Mouse (Mus musculus) stomach, embryonic 15.5 days (tissue): ENCODE data around the gene Pcgf2. TPM values are rescaled to one million over a fixed set of nuclear protein-coding genes. Genes with fewer than 3 reads are reported as not detected.

Experiments
- microRNA-seq: library from miRNA; unstranded; fragments of <30 nt; microRNA quantifications from one replicate; pipeline ENCODE4, GENCODE M21; 2016
- polyA plus RNA-seq: library from polyadenylated mRNA; unstranded; fragments of >200 nt; fragmentation: Nextera tagmentation; extraction: Ambion mirVana; gene quantifications from 2 replicates; pipeline ENCODE4 v1.2.1, GENCODE M21; 2015

Pcgf2 gene
- polyA plus RNA-seq, 1 experiment from 2014 or later, result 12.1 TPM

Small RNAs within 50 kb of the gene (microRNA-seq; reads per million reads assigned to microRNA genes)
- gene Gm24158 (not detected), gene Mir6927 (not detected), gene Mir8102 (not detected)

Other genes starting within 250 kb of the Pcgf2 start
- gene 4933428G20Rik, start 200.2 kb downstream of the Pcgf2 start, polyA plus RNA-seq, result 0.71 and 0.89 TPM in 2 replicates
- gene Srcin1, start 124.3 kb downstream of the Pcgf2 start, polyA plus RNA-seq, result 0.33 and 0.44 TPM in 2 replicates
- gene Epop, start 70.8 kb downstream of the Pcgf2 start, polyA plus RNA-seq, result 3.7 and 3.9 TPM in 2 replicates
- gene Mllt6, start 37.1 kb downstream of the Pcgf2 start, polyA plus RNA-seq, result 2.2 TPM in 2 replicates
- 37.2 and 40.7 TPM in 2 replicates for gene Cisd3, start 14.7 kb downstream of the Pcgf2 start, polyA plus RNA-seq
- gene Psmb3, start 2.9 kb upstream of the Pcgf2 start, polyA plus RNA-seq, result 396 and 424 TPM in 2 replicates
- 1.4 and 1.5 TPM in 2 replicates for gene Pip4k2b, start 44.2 kb upstream of the Pcgf2 start, polyA plus RNA-seq
- 14.8 and 16.8 TPM in 2 replicates for gene Cwc25, start 66.1 kb upstream of the Pcgf2 start, polyA plus RNA-seq
- gene 1700001P01Rik, start 75.4 kb upstream of the Pcgf2 start, polyA plus RNA-seq, result 0.37 and 0.60 TPM in 2 replicates
- 502 and 526 TPM in 2 replicates for gene Rpl23, start 81.9 kb upstream of the Pcgf2 start, polyA plus RNA-seq
- gene Lasp1, start 98.5 kb upstream of the Pcgf2 start, polyA plus RNA-seq, result 112 and 122 TPM in 2 replicates
- 4.0 and 5.7 TPM in 2 replicates for gene B230217C12Rik, start 140.3 kb upstream of the Pcgf2 start, polyA plus RNA-seq
- gene Fbxo47, start 183.7 kb upstream of the Pcgf2 start, polyA plus RNA-seq, result 0.52 and 0.65 TPM in 2 replicates